Mouse (Mus musculus) urinary bladder, postnatal 4 days (tissue): ENCODE results near the gene Ano6.

Experiments
- DNase-seq, 2 experiments: peaks; one replicate each; pipeline ENCODE4 v3.0.0; 2021 to 2022; ENCODE audit warnings: low spot score in 2 of 2

The Ano6 gene

DNA sequence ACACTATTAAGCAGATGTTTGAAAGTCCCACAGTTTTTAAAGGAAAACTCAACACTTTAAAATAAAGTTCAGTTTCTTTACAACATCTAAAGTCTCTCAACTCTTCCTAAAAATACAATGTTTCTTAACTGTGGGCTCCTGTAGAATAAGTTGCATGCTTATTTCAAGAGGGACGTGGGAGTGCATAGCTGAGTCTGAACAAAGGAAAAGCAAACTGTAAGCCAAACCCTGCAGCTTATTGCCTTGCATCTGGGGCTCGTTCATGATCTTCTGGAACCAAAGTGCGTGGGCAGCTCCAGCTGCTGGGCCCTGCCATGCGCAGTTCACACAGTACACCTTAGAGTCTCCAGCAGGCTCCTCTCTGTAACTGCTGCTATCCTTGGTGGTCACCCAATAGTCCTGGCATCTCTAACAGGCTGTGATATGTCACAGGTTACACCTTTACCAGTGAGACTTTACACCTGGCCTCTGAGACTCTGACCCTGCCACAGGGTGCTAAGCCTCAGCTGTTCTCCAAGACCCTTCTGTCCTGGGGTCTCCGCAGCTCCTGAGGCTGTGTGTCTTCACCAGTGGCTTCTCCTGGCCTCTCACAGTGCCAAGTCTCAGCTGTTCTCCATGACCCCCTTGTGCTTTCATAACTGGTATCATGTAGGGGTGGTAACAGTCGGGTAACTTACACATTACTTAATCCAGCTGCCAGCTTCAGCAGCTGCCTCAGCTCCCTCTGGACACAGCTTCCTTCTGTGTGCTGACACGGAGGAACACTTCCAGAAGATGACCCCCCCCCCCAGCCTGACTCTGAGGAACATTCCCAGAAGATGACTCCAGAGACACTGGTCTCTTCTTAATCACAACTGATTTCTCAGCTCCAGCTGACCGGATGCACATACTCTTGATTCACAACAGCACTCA, 66.3 kb downstream of the Ano6 start:
- DNase-seq = peak in 1 of 2 experiments; percentile 33

- no peak for DNase-seq
Measured at GRCm38 (mm10) chr15:95858876-95859655, 68.4 kb downstream of the Ano6 start.

DNA sequence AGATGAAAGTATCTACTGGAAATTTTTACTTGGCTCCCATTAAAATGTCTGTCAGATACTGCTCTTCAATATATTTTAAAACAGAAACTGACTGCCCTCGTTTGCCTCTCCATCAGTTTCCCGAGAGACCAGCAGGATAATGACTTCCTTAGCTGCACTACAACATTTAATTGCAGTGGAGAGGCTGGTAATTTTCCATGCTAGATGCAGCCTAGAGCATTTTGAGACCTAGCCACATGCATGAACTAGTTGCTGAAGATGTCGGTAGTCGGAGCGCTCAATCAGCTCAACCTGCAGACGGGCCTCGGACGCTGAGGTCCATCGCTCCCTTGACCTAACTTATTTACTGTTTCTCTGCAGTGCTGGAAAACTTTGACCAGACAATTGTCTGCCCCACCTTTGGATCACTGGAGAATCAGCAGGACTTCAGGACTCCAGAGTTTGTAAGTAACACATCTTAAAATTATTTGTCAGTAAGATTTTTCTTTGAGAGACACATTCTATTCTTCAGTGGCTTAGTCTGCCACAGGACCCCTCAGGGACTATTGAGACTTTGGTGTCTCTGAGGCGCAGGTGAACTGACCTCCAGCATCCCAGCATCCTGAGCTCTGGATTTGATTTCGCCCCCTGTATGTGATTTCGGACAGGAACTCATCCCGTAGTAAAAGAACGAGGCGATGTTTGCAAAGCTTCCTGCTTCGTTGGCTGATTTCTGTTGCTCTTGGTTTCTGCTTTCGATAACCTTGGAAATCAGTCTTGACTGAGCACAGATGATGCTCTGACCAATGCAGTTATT, 73.4 kb downstream of the Ano6 start:
- no peak for DNase-seq

GRCm38 (mm10) chr15:95865311-95866100, 74.9 kb downstream of the Ano6 start:
- DNase-seq = no peak

DNA sequence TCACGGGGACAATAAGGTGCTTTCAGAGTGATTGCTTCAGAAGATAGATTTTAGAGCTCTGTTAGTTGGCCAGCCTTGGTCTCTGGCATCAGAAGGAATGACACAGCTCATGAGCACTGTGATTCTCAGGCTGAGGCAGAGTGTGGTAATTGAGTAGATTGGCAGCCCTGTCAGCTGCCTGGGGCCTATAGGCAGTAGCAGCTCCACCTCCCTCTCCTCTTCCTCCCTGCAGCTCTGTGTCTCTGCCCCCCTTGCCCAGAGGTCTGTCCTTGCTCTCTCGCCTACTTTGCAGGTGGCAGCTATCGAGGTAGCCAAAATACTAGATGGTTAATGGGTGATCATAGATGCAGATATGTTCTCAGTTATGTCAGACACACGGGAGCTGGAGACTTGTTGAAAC, 77.5 kb downstream of the Ano6 start:
- DNase-seq = peak in 1 of 2 experiments; percentile 51

DNA sequence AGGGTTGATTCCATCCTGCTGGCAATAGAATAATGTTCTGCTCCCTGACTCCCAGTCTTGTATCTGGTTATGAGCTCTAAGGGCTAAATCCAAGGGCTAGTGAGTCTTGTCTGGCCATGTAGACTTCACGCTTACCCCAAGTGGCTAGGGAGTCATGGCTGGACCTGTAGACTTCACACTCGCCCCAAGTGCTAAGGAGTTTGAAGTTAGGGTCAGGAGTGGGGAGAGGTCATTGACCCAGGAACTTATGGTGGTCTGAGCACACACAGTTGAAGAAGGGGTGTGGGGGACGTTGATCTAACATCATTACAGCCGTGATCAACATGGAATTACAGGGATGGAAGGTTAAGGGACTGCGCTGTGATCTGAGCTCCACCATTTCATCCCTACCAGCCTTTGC, 79.0 kb downstream of the Ano6 start:
- peak in 1 of 2 experiments; percentile 26 for DNase-seq

GRCm38 (mm10) chr15:95871631-95872030, 81.0 kb downstream of the Ano6 start:
- DNase-seq = no peak

GRCm38 (mm10) chr15:95872447-95872846, 81.8 kb downstream of the Ano6 start:
- DNase-seq = peak in 1 of 2 experiments; percentile 34

DNA sequence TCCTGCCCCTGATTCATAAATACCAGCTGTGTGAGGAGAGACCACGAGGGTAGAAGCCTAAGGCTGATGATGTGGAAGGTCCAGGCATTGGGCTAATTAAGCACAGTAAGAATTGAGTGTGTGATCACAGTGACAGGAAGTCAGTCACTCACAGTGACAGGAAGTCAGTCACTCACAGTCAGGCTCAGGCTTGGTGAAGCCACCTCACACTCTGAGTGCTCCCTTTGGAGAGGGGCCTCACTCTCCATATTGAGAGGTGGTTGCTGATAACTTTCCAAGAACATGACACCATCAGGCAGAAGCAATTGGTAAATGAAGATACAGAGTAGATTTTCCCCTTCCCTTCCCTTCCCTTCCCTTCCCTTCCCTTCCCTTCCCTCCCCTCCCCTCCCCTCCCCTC, 82.6 kb downstream of the Ano6 start:
- DNase-seq = no peak

GRCm38 (mm10) chr15:95874216-95874615, 83.6 kb downstream of the Ano6 start:
- DNase-seq = no peak

GRCm38 (mm10) chr15:95874726-95875125, 84.1 kb downstream of the Ano6 start:
- no peak for DNase-seq

GRCm38 (mm10) chr15:95875898-95876297, 85.3 kb downstream of the Ano6 start:
- no peak for DNase-seq

DNA sequence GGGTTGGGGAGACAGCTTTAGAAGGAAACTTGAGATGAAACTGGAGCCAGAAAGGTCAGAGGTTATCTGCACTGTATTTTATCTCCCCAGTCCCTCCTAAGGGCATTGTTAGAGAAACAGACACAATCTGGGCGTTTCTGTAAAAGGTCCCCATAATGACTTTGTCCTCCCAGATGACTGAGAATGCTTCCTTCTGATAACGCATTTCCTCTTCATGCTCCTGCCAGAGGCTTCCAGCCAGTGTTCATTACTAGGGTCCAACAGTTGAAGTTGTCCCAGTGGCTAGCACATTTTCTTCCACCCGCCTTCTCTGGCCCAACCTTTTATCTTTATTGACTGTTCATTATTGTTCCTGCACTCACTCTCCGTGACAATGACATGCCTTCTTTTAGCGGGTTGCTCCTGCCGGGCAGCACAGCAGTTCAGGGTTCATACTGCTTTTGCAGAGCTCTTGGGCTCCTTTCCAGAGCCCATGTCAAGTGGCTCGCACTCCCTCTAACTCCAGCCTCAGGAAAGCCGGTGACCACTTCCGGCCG, 90.0 kb downstream of the Ano6 start:
- DNase-seq = no peak

DNA sequence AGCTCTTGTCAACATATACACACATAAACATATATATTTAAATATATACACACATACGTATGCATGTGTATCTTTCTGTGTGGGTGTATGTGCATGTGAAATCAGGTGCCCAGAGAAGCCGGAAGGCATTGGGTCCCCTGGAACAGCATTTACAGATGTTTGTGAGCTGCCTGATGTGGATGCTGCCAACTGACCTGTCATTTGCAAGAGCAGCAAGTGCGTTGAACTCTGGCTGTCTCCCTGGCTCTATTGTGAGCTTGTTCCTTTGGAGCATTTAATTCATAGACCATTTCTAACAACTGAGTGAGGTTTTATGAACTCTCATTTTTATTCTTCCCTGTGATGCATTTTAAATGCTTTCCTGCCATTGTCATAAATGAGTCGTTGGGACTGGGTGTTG, 91.8 kb downstream of the Ano6 start:
- DNase-seq = no peak

DNA sequence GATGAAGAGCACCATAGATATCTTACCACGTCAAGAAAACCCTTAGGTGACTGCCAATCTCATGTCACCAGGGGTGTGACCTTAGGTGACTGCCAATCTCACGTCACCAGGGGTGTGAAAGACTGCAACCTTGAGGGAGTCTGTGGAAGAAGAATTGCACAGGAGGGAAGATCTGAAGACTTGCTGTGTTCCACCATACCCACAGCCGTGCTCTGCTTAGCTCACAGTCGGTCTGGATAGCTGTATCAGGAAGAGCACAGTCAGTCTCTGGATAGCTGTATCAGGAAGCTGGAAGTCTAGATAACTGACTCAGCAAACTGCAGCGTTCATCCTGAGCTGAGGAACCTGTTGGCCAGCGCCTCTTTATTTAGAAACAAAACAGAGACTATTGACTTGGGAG, 92.9 kb downstream of the Ano6 start:
- no peak for DNase-seq

DNA sequence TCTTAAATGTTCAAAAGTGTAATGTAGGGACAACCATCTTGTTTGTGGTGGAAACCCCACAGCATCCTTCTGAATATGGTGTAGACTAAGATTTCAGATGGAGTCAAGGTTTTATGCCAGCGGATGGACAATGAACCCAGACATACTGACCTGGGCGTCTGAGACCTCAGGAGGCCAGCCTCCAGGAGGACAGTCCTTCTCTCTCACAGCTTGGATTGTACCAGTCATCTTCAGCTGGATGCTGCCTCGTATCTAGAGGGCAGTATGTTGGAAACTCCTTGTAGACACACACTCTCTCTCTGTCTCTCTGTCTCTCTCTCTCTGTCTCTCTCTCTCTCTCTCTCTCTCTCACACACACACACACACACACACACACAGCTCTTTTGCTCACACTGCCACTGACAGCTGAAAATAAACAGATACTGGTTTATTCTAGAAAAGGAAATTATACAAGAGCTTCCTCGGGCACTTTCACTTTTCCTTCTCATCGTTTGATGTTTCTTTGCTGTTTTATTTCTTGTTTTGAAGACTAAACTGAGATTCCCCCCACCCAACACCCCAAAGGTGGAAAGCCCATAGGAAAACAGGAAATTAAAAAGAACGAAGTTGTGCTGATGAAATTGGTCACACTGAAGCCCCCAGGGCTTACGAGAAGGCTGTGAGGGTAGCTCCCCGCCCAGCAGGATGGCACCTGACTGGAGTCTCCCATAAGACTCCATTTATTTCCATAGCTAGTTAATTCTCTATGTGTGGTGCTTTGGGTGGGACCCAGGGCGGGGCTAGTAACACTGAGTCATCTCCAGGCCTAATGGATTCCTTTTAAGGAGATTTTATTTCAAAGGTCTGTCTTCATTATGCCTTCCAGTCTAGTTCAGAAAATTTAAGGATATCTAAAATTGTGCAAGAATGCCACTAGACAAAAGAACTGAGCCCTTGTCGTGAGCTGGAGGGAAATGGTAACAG, 94.3 kb downstream of the Ano6 start:
- peak in 1 of 2 experiments; percentile 47 for DNase-seq

DNA sequence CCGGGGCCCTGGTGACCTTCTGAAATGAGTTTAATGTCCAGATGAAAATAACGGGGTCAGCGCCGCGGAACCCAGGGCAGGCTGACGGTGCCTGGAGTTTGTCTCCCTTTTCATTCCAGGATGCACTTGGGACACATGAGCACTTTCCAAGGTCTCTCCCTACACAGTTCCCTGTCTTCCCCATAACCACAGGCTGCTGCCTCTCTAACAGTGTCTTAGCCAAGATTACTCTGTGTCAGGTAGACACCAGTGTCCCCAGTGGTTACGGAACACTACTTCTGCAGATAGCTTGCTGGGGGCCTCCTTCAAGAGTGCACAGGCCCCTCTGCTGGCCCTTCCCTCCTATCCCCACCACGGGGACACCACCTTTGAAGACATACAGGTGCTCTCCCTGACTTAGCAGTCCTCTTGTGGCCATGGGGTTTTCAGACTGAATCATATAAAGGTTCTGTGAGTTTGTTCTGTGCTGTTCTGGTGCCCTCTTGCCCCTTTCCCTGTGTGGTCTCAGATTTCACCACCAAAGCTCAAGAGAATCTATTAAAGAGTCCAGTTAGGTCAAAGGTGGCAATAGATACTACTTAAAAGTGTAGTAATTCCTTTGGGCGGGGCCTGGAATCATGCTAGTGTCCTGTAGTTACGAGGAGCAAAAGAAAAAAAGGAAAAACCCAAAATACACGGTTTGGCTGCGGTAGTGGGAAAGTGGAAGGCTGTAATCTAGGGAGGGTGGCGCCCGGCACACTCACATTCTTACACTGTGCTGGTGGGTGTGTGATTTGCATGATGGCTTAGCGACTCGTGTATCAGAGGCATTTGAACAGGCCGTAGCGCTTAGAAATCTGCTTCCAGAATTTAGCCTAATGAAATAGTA, 95.5 kb downstream of the Ano6 start:
- DNase-seq = peak in 1 of 2 experiments; percentile 55

DNA sequence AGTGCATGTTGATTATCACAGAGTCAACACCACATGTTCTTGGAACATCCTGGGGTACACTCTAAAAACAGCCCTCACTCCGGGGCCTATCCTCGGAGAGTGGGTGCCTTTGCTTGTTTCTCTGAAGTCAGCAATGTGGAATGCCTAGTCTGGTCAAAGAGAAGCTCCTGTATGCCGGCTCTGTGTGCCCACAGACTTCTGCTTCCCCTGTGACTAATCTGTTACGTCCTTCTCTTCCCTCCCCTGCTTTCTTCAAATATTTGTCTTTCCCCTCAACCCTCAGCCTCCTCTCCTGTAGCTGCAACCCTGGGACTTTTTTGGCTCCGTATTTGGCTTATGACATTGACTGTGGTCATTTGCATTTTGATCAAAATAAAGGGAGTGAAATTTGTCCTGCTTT, 96.7 kb downstream of the Ano6 start:
- peak in 1 of 2 experiments; percentile 46 for DNase-seq

GRCm38 (mm10) chr15:95888556-95888955, 97.9 kb downstream of the Ano6 start:
- peak in 1 of 2 experiments; percentile 54 for DNase-seq
